Mouse (Mus musculus) hindbrain, embryonic 10.5 days (tissue): ENCODE data around the gene Pmf1. TPM values are rescaled to one million over a fixed set of nuclear protein-coding genes. Genes with fewer than 3 reads are reported as not detected.

Experiments
- DNase-seq: peaks from one replicate; pipeline ENCODE4 v3.0.0-alpha.2; 2017; ENCODE audit warnings: low spot score
- H3K27ac ChIP-seq: fragments of 300-500 bp; sonication (generic); 2 replicates; pipeline ENCODE4 v1.5.1; 2016; ENCODE audit warnings: mild to moderate bottlenecking, moderate library complexity
- H3K27me3 ChIP-seq: fragments of 300-500 bp; sonication (generic); 2 replicates; pipeline ENCODE4 v1.6.1; 2016; ENCODE audit warnings: mild to moderate bottlenecking; ENCODE audit not compliant: poor library complexity, insufficient read depth, severe bottlenecking
- H3K36me3 ChIP-seq: fragments of 300-500 bp; sonication (generic); 2 replicates; pipeline ENCODE4 v1.6.1; 2016; ENCODE audit warnings: mild to moderate bottlenecking, moderate library complexity
- H3K4me1 ChIP-seq: fragments of 300-500 bp; sonication (generic); replicated peaks from 2 replicates; pipeline ENCODE4 v1.6.1; 2016; ENCODE audit warnings: mild to moderate bottlenecking
- H3K4me3 ChIP-seq: fragments of 300-500 bp; sonication (generic); 2 replicates; pipeline ENCODE4 v1.5.1; 2016; ENCODE audit warnings: mild to moderate bottlenecking, moderate library complexity
- H3K9me3 ChIP-seq: fragments of 300-500 bp; sonication (generic); 2 replicates; pipeline ENCODE4 v1.6.1; 2016; ENCODE audit warnings: mild to moderate bottlenecking, moderate library complexity
- WGBS: fragments of 180-500 bp; shearing (Covaris S2); methylation state at CpG from one replicate; pipeline ENCODE4 v1.1.7; 2016; 5-methylcytosine and 5-hydroxymethylcytosine counted together
- polyA plus RNA-seq: library from polyadenylated mRNA; unstranded; fragments of >200 nt; fragmentation: Nextera tagmentation; extraction: Ambion mirVana; gene quantifications from 2 replicates; pipeline ENCODE4 v1.2.1, GENCODE M21; 2016

The Pmf1 gene
- polyA plus RNA-seq, 1 experiment from 2014 or later = 157 TPM

- no peak for DNase-seq
- WGBS = 85% methylated on average over 4 of the region's 4 CpGs
- peaks cover 20% of the 10 kb centered on the region for H3K4me1 ChIP-seq
Measured at GRCm38 (mm10) chr3:88427342-88427905, 17.3 kb upstream of the Pmf1 start.

GRCm38 (mm10) chr3:88425708-88426420 lies 15.7 kb upstream of the Pmf1 start:
- 88% methylated on average over 10 of the region's 10 CpGs for WGBS
- no peaks in the 10 kb centered on the region for H3K27me3 ChIP-seq
- peaks cover 31% of the 10 kb centered on the region for H3K4me1 ChIP-seq
- DNase-seq = no peak
- H3K36me3 ChIP-seq = peaks cover 7% of the 10 kb centered on the region
- peak overlapping the region; percentile 83; the same call in 1 of the 2 replicates for H3K27ac ChIP-seq
- no peaks in the 10 kb centered on the region for H3K9me3 ChIP-seq
- peak overlapping the region; percentile 79; the same call in 1 of the 2 replicates for H3K4me3 ChIP-seq

More at GRCm38 (mm10) chr3:88427342-88427905, 17.3 kb upstream of the Pmf1 start:
- H3K27ac ChIP-seq = no peak overlapping the region
- H3K4me3 ChIP-seq = no peak overlapping the region
- no peaks in the 10 kb centered on the region for H3K27me3 ChIP-seq
- H3K36me3 ChIP-seq = no peaks in the 10 kb centered on the region
- no peaks in the 10 kb centered on the region for H3K9me3 ChIP-seq

GRCm38 (mm10) chr3:88425330-88425689 lies 15.2 kb upstream of the Pmf1 start:
- no peak for DNase-seq
- H3K27ac ChIP-seq = peak overlapping the region; percentile 83
- no peaks in the 10 kb centered on the region for H3K9me3 ChIP-seq
- H3K4me1 ChIP-seq = peaks cover 31% of the 10 kb centered on the region
- no peaks in the 10 kb centered on the region for H3K27me3 ChIP-seq
- H3K4me3 ChIP-seq = peak overlapping the region; percentile 79
- 6% methylated on average over 2 of the region's 2 CpGs for WGBS
- H3K36me3 ChIP-seq = peaks cover 12% of the 10 kb centered on the region

GRCm38 (mm10) chr3:88424605-88425329 lies 14.6 kb upstream of the Pmf1 start, which contains the start of gene Slc25a44:
TSS of gene Slc25a44 (minus strand) at chr3:88425139.
- H3K9me3 ChIP-seq = no peaks in the 10 kb centered on the region
- H3K4me3 ChIP-seq = peak within 1 kb of the TSS; percentile 79
- peaks cover 31% of the 10 kb centered on the region for H3K4me1 ChIP-seq
- 2% methylated on average over 35 of the region's 35 CpGs for WGBS
- peak within 1 kb of the TSS; percentile 83 for H3K27ac ChIP-seq
- no peaks in the 10 kb centered on the region for H3K27me3 ChIP-seq
- peak; percentile 93 for DNase-seq
- peaks cover 18% of the 10 kb centered on the region for H3K36me3 ChIP-seq

GRCm38 (mm10) chr3:88422020-88422720 lies 12.0 kb upstream of the Pmf1 start:
- Histone ChIP-seq H3K36me3 (peaks cover 44% of the 10 kb centered on the region), H3K9me3 (no peaks in the 10 kb centered on the region), H3K4me1 (peaks cover 35% of the 10 kb centered on the region), H3K27me3 (no peaks in the 10 kb centered on the region), H3K27ac (peak overlapping the region; percentile 16; the same call in 1 of the 2 replicates), H3K4me3 (0 out of 2 replicates have a peak overlapping the region, but pooled peaks have one; percentile 9)
- WGBS = 25% methylated on average over 9 of the region's 9 CpGs
- no peak for DNase-seq

GRCm38 (mm10) chr3:88420771-88421170 lies 10.6 kb upstream of the Pmf1 start:
- Histone ChIP-seq H3K27ac (no peak overlapping the region), H3K4me3 (no peak overlapping the region), H3K9me3 (no peaks in the 10 kb centered on the region), H3K4me1 (peaks cover 35% of the 10 kb centered on the region), H3K27me3 (no peaks in the 10 kb centered on the region), H3K36me3 (peaks cover 58% of the 10 kb centered on the region)
- WGBS = 96% methylated on average over 19 of the region's 19 CpGs
- DNase-seq = no peak

- H3K4me3 ChIP-seq = no peak overlapping the region
- WGBS = 88% methylated on average over 6 of the region's 6 CpGs
- H3K27ac ChIP-seq = no peak overlapping the region
- no peaks in the 10 kb centered on the region for H3K9me3 ChIP-seq
- H3K27me3 ChIP-seq = no peaks in the 10 kb centered on the region
- no peak for DNase-seq
- peaks cover 78% of the 10 kb centered on the region for H3K36me3 ChIP-seq
- peaks cover 20% of the 10 kb centered on the region for H3K4me1 ChIP-seq
Measured at GRCm38 (mm10) chr3:88418016-88418415, 7.9 kb upstream of the Pmf1 start.

- Histone ChIP-seq H3K27ac (no peak overlapping the region), H3K9me3 (no peaks in the 10 kb centered on the region), H3K27me3 (no peaks in the 10 kb centered on the region), H3K4me3 (no peak overlapping the region), H3K4me1 (peaks cover 12% of the 10 kb centered on the region), H3K36me3 (peaks cover 92% of the 10 kb centered on the region)
- 87% methylated on average over 4 of the region's 4 CpGs for WGBS
- DNase-seq = no peak
Measured at GRCm38 (mm10) chr3:88415668-88416067, 5.5 kb upstream of the Pmf1 start.

- no peaks in the 10 kb centered on the region for H3K9me3 ChIP-seq
- peaks cover 30% of the 10 kb centered on the region for H3K4me1 ChIP-seq
- no peak overlapping the region for H3K4me3 ChIP-seq
- H3K36me3 ChIP-seq = peaks cover 62% of the 10 kb centered on the region
- no peak for DNase-seq
- H3K27ac ChIP-seq = no peak overlapping the region
- no peaks in the 10 kb centered on the region for H3K27me3 ChIP-seq
- WGBS = 90% methylated on average over 11 of the region's 11 CpGs
Measured at GRCm38 (mm10) chr3:88412636-88413035, 2.5 kb upstream of the Pmf1 start.

- H3K27me3 ChIP-seq = no peaks in the 10 kb centered on the region
- 96% methylated on average over 4 of the region's 4 CpGs for WGBS
- no peak for DNase-seq
Measured at GRCm38 (mm10) chr3:88411681-88412080, 1.6 kb upstream of the Pmf1 start.

GRCm38 (mm10) chr3:88410645-88411031 lies 507 bp upstream of the Pmf1 start:
- 32% methylated on average over 7 of the region's 7 CpGs for WGBS
- H3K27me3 ChIP-seq = no peaks in the 10 kb centered on the region
- peaks cover 38% of the 10 kb centered on the region for H3K4me1 ChIP-seq
- peaks cover 42% of the 10 kb centered on the region for H3K36me3 ChIP-seq
- no peaks in the 10 kb centered on the region for H3K9me3 ChIP-seq
- H3K27ac ChIP-seq = peak overlapping the region; percentile 98
- no peak for DNase-seq
- H3K4me3 ChIP-seq = peak overlapping the region; percentile 89

More at GRCm38 (mm10) chr3:88411681-88412080, 1.6 kb upstream of the Pmf1 start:
- Histone ChIP-seq H3K27ac (no peak overlapping the region), H3K36me3 (peaks cover 52% of the 10 kb centered on the region), H3K4me1 (peaks cover 38% of the 10 kb centered on the region), H3K9me3 (no peaks in the 10 kb centered on the region), H3K4me3 (no peak overlapping the region)

- 68% methylated on average over 5 of the region's 5 CpGs for WGBS
- Histone ChIP-seq H3K27ac (peak overlapping the region; percentile 98), H3K36me3 (peaks cover 35% of the 10 kb centered on the region), H3K4me3 (peak overlapping the region; percentile 89), H3K9me3 (no peaks in the 10 kb centered on the region), H3K27me3 (no peaks in the 10 kb centered on the region), H3K4me1 (peaks cover 38% of the 10 kb centered on the region)
- no peak for DNase-seq
Measured at GRCm38 (mm10) chr3:88408953-88409352, 1.2 kb downstream of the Pmf1 start.
